Mouse (Mus musculus): ENCODE data around the gene Gm9936. TPM values are rescaled to one million over a fixed set of nuclear protein-coding genes. Genes with fewer than 3 reads are reported as not detected.

Gene Gm9936
- polyA plus RNA-seq, 1 experiment from 2014 or later = 0.51 TPM

- WGBS = 79% methylated on average over 10 of the region's 10 CpGs
- no peak overlapping the region for H3K4me3 ChIP-seq
- no peak overlapping the region for H3K9ac ChIP-seq
- ATAC-seq (ENCODE audit: insufficient number of reproducible peaks, insufficient read depth, low FRiP score, low TSS enrichment, low read depth) = no peak
- peaks cover 40% of the 10 kb centered on the region for H3K4me1 ChIP-seq
- peaks cover 63% of the 10 kb centered on the region for H3K36me3 ChIP-seq
- H3K9me3 ChIP-seq = no peaks in the 10 kb centered on the region
- no peak overlapping the region for H3K4me2 ChIP-seq
- H3K27me3 ChIP-seq = no peaks in the 10 kb centered on the region
- H3K27ac ChIP-seq = 0 out of 2 replicates have a peak overlapping the region, but pooled peaks have one; percentile 16
Measured at GRCm38 (mm10) chr5:114809181-114809756, 49.2 kb downstream of the Gm9936 start.

GRCm38 (mm10) chr5:114808385-114808784 is 50.1 kb downstream of the Gm9936 start:
- no peak overlapping the region for H3K4me3 ChIP-seq
- whole genome bisulfite sequencing = 64% methylated on average over 8 of the region's 8 CpGs
- no peak for ATAC-seq (ENCODE audit: insufficient number of reproducible peaks, insufficient read depth, low FRiP score, low TSS enrichment, low read depth)
- no peak overlapping the region for H3K9ac ChIP-seq
- peaks cover 40% of the 10 kb centered on the region for H3K4me1 ChIP-seq
- H3K4me2 ChIP-seq = no peak overlapping the region
- H3K9me3 ChIP-seq = no peaks in the 10 kb centered on the region
- peaks cover 72% of the 10 kb centered on the region for H3K36me3 ChIP-seq
- no peaks in the 10 kb centered on the region for H3K27me3 ChIP-seq
- peak overlapping the region; percentile 72; the same call in 1 of the 2 replicates for H3K27ac ChIP-seq

- peaks cover 38% of the 10 kb centered on the region for H3K4me1 ChIP-seq
- peaks cover 77% of the 10 kb centered on the region for H3K36me3 ChIP-seq
- no peak overlapping the region for H3K4me2 ChIP-seq
- no peak for ATAC-seq (ENCODE audit: insufficient number of reproducible peaks, insufficient read depth, low FRiP score, low TSS enrichment, low read depth)
- whole genome bisulfite sequencing = 47% methylated on average over 6 of the region's 6 CpGs
- no peaks in the 10 kb centered on the region for H3K9me3 ChIP-seq
- H3K4me3 ChIP-seq = no peak overlapping the region
- H3K27me3 ChIP-seq = no peaks in the 10 kb centered on the region
- H3K9ac ChIP-seq = no peak overlapping the region
- H3K27ac ChIP-seq = peak overlapping the region; percentile 72; the same call in 1 of the 2 replicates
Measured at GRCm38 (mm10) chr5:114807893-114808292, 50.6 kb downstream of the Gm9936 start.

GRCm38 (mm10) chr5:114807468-114807867 is 51.0 kb downstream of the Gm9936 start:
- 22% methylated on average over 8 of the region's 8 CpGs for WGBS
- H3K4me3 ChIP-seq = no peak overlapping the region
- peaks cover 81% of the 10 kb centered on the region for H3K36me3 ChIP-seq
- peaks cover 34% of the 10 kb centered on the region for H3K4me1 ChIP-seq
- 0 out of 2 replicates have a peak overlapping the region, but pooled peaks have one; percentile 9 for H3K4me2 ChIP-seq
- no peaks in the 10 kb centered on the region for H3K27me3 ChIP-seq
- H3K27ac ChIP-seq = peak overlapping the region; percentile 72
- no peaks in the 10 kb centered on the region for H3K9me3 ChIP-seq
- ATAC-seq (ENCODE audit: insufficient number of reproducible peaks, insufficient read depth, low FRiP score, low TSS enrichment, low read depth) = peak; percentile 22; the same call in 1 of the 2 replicates
- H3K9ac ChIP-seq = no peak overlapping the region

- WGBS = 42% methylated on average over 9 of the region's 9 CpGs
- 0 out of 2 replicates have a peak overlapping the region, but pooled peaks have one; percentile 9 for H3K4me2 ChIP-seq
- H3K9ac ChIP-seq = no peak overlapping the region
- H3K9me3 ChIP-seq = no peaks in the 10 kb centered on the region
- no peak for ATAC-seq (ENCODE audit: insufficient number of reproducible peaks, insufficient read depth, low FRiP score, low TSS enrichment, low read depth)
- H3K4me3 ChIP-seq = no peak overlapping the region
- peaks cover 83% of the 10 kb centered on the region for H3K36me3 ChIP-seq
- H3K4me1 ChIP-seq = peaks cover 30% of the 10 kb centered on the region
- H3K27me3 ChIP-seq = no peaks in the 10 kb centered on the region
- peak overlapping the region; percentile 72 for H3K27ac ChIP-seq
Measured at GRCm38 (mm10) chr5:114807063-114807462, 51.4 kb downstream of the Gm9936 start.

GRCm38 (mm10) chr5:114806636-114807035 is 51.8 kb downstream of the Gm9936 start:
- no peaks in the 10 kb centered on the region for H3K9me3 ChIP-seq
- WGBS = 89% methylated on average over 8 of the region's 8 CpGs
- H3K27me3 ChIP-seq = no peaks in the 10 kb centered on the region
- peaks cover 86% of the 10 kb centered on the region for H3K36me3 ChIP-seq
- no peak overlapping the region for H3K4me2 ChIP-seq
- peaks cover 29% of the 10 kb centered on the region for H3K4me1 ChIP-seq
- H3K27ac ChIP-seq = peak overlapping the region; percentile 72
- no peak overlapping the region for H3K4me3 ChIP-seq
- H3K9ac ChIP-seq = 0 out of 2 replicates have a peak overlapping the region, but pooled peaks have one; percentile 40
- ATAC-seq (ENCODE audit: insufficient number of reproducible peaks, insufficient read depth, low FRiP score, low TSS enrichment, low read depth) = no peak

Small RNA genes within 50 kb of the gene (microRNA-seq; reads per million reads assigned to microRNA genes)
- gene Mir6240 = 6.3 reads per million, percentile 21 among the genes with 10 or more reads in this experiment

Other genes with a start within 250 kb of the Gm9936 start
- 10.8 and 13.9 TPM in 2 replicates for gene Trpv4, start 200.3 kb downstream of the Gm9936 start, polyA plus RNA-seq (2015; fragmentation: Nextera tagmentation; extraction: Ambion mirVana)
- 88.4 and 94.6 TPM in 2 replicates for gene Gltp, start 167.7 kb downstream of the Gm9936 start, polyA plus RNA-seq (2015; fragmentation: Nextera tagmentation; extraction: Ambion mirVana)
- 19.6 and 19.8 TPM in 2 replicates for gene Tchp, start 150.9 kb downstream of the Gm9936 start, polyA plus RNA-seq (2015; fragmentation: Nextera tagmentation; extraction: Ambion mirVana)
- 45.9 and 47.0 TPM in 2 replicates for gene Ankrd13a, start 84.0 kb downstream of the Gm9936 start, polyA plus RNA-seq (2015; fragmentation: Nextera tagmentation; extraction: Ambion mirVana)
- 49.6 and 49.8 TPM in 2 replicates for gene Git2, start 83.2 kb downstream of the Gm9936 start, polyA plus RNA-seq (2015; fragmentation: Nextera tagmentation; extraction: Ambion mirVana)
- 103 TPM in 2 replicates for gene 1500011B03Rik, start 35.2 kb downstream of the Gm9936 start, polyA plus RNA-seq (2015; fragmentation: Nextera tagmentation; extraction: Ambion mirVana)
- gene 4930519G04Rik, start 5.0 kb downstream of the Gm9936 start, polyA plus RNA-seq (2015; fragmentation: Nextera tagmentation; extraction: Ambion mirVana) = 0.45 TPM in 1 of 2 replicates, not detected in the other
- gene Oasl2, start 38.3 kb upstream of the Gm9936 start, polyA plus RNA-seq (2015; fragmentation: Nextera tagmentation; extraction: Ambion mirVana) = 3.0 and 4.0 TPM in 2 replicates
- 0.48 and 0.56 TPM in 2 replicates for gene Oasl1, start 64.6 kb upstream of the Gm9936 start, polyA plus RNA-seq (2015; fragmentation: Nextera tagmentation; extraction: Ambion mirVana)
- 69.2 and 72.6 TPM in 2 replicates for gene 2210016L21Rik, start 83.5 kb upstream of the Gm9936 start, polyA plus RNA-seq (2015; fragmentation: Nextera tagmentation; extraction: Ambion mirVana)
- gene Hnf1a, start 112.4 kb upstream of the Gm9936 start, polyA plus RNA-seq (2015; fragmentation: Nextera tagmentation; extraction: Ambion mirVana) = 0.26 TPM in 1 of 2 replicates, not detected in the other
- 18.2 and 18.6 TPM in 2 replicates for gene Sppl3, start 152.5 kb upstream of the Gm9936 start, polyA plus RNA-seq (2015; fragmentation: Nextera tagmentation; extraction: Ambion mirVana)
- gene Gm10401, start 239.6 kb upstream of the Gm9936 start, polyA plus RNA-seq (2015; fragmentation: Nextera tagmentation; extraction: Ambion mirVana) = 44.5 TPM in 2 replicates

All from embryonic facial prominence, embryonic 13.5 days (tissue).